Mouse (Mus musculus) heart, adult 11 months (tissue): Measurements from ENCODE around the gene Olfr1046.
"Not testable (repeated sequence)": the region's sequence is repeated elsewhere in the genome, so short reads cannot be mapped to it uniquely, and the experiment has no call there.

Experiments
- DNase-seq: peaks from one replicate; pipeline ENCODE4 v3.0.0; 2022

Gene Olfr1046

DNA sequence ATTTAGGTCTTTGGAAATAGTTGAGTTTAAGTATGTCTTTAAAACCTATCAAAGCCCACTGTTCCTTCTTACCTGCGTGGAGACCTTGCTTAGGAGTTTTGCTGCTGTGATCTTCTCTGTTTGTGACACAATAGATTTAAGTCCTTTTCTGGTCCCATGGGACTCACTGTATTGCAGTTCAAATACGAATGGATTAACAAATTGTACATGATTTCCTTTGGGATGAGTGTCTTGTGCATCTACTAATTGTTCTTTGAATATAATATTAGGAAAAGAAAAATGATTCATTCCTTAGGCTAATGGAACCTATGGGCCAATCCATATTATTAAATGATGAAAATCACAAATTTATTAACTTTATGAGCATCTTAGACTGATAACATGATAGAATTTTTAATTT, at the start of gene Olfr1046:
Olfr1046 (minus strand) TSS at position 101 of the 400 bp plus-strand sequence.
- no peak for DNase-seq

DNA sequence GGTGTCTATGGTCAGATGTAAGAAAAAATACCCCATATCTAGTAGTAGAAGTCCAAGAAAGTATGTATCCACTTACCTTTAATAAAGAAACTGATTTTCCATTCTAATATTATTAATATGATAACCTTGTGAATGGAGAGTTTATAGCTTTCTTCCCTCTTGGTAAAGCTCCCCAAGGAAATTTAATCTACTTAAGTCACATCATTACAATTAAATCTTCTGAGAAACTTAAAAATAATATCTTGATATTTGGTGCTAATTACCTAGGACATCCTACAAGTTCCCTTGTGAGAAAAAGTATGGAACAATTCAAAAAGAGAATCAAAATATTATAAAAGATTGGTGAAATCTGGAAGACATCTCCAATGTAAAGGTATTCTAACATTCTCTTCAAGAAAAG, 39.1 kb upstream of the Olfr1046 start, which contains the start of gene Olfr1049:
Olfr1049 (minus strand) TSS at position 101 of the 400 bp plus-strand sequence.
- DNase-seq, result not testable (repeated sequence)

DNA sequence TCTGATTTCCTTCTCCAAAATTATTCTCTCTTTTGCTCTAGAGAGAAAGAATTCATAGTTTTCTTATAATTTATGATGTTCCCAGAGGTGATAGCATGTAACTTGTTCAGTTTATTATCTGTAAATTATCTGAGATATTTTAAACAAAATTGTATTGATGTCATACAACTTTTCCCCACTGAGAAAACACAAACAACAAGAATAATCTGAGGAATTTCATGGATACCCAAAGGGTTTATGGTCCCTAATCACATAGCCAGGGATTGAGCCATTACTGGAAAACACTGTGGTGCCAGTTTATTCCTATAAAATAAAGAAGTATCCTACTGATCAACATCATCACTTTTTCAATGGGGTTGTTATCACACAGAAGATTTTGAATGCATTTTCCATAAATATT, 21.1 kb upstream of the Olfr1046 start, which contains the start of gene Olfr1048:
Olfr1048 (minus strand) TSS at position 101 of the 400 bp plus-strand sequence.
- DNase-seq, result no peak

DNA sequence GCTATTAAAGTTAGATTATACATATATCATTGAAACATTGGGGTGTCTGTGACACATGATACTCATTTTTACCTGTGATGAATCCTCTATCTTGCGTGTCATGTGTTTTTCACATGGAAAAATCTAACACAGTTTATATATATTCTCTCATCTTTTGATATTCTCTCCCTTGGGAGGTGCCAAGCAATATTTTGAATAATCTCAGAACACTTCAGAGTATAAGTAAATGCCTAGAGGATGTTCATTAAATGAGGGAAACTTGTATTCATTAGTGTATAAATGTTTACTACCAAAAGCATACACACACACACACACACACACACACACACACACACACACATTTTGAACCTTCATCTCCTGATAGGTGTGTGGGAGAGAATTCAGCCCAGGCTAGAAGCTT, 12.2 kb upstream of the Olfr1046 start, which contains the start of gene Olfr1047:
Olfr1047 (minus strand) TSS at position 101 of the 400 bp plus-strand sequence.
- no peak for DNase-seq

DNA sequence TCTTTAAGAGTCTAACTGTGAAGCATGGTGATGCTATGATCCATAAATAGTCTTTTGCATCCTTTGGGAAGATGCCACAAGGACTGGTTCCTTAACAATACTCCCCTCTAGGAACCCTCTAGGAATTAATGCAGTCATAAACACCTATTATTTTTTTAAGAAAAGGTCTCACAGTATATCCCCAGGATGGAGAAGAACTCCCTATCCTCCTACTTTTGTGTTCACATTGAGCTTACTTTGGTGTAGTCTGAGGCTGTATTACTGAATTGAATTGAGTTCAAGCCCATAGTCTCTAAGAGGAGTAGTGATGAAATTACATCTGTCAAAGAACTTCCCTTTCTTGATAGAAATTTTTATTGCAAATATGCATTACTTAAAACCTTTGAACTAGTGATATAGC, 16.2 kb downstream of the Olfr1046 start, which contains the start of gene Olfr1045:
Olfr1045 (minus strand) TSS at position 101 of the 400 bp plus-strand sequence.
- no peak for DNase-seq

DNA sequence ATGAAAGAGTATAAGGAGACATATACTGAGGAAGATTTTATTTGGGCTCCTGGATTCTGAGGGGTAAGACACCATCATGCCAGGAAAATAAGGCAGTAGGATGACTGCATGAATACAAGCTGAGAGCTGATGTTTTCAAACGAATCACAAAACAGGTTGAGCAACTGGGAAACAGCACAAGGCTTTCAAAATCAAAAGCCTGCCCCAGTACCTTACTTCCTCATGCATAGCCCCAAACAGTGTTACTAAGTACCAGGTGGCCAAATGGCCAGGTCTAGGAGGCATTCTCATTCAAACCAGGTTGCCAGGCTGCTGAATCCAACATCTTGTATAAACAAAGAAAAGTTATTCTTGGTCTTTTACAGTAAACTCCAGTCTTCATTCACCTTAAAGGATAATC, 23.3 kb downstream of the Olfr1046 start:
- DNase-seq, result no peak

DNA sequence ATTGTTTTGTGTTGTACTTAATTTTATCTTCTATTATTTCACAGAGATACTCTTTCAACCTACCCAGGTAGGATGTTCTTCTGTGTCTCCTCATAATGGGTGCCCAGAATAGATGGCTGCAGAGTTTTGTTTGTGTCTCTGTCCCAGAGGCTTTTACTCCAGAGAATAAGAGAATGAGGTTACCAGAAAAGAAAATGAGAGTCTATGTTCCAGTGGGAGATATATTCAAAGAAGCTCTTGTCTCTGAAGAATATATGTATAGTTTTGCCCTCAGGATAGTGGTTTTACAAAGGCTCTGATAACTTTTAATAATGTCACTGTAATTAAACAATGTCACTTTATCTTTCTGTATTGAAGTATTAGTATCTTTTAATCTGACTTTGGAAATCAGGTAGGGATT, 33.5 kb downstream of the Olfr1046 start, which contains the start of gene Olfr52:
Olfr52 (minus strand) TSS at position 101 of the 400 bp plus-strand sequence.
- DNase-seq, result no peak

DNA sequence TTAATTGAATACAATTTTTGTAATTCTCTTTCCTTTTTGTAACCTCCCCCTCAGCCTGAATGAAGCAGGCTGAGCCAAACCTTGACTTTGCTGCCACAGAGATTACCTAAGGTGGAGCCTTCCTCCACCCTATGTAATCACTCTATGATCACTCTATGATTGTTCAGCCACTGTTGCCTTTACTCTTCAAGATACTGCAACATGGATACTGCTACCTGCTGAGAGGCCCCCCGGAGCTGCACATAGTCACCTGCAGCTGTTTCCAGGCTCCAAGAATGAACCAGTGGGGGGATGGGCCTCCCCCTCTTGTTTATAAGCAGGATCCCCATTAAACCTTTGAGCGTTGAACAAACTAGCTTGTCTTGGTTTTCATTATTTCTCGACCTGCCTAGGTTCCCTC, 39.2 kb downstream of the Olfr1046 start:
- DNase-seq, result no peak

DNA sequence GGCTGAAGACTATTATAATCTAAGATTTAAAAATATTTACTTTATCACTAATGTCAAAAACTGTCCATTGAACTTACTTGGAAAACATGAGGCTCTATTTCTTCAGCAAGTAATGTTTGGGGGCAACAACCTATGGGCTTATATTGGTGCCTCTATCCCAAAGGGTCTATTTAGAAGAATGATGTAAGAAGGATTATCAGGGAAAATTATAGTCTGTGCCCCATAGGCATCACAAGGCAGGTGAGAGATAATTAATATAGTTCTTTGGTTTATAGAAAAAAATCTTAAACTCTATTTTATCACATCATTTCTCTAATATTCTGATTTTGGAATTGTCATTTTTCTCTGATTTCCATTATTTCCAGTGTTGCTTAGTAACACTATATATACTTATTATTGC, 41.4 kb downstream of the Olfr1046 start, which contains the start of gene Olfr1044:
Olfr1044 (minus strand) TSS at position 101 of the 400 bp plus-strand sequence.
- DNase-seq, result no peak

DNA sequence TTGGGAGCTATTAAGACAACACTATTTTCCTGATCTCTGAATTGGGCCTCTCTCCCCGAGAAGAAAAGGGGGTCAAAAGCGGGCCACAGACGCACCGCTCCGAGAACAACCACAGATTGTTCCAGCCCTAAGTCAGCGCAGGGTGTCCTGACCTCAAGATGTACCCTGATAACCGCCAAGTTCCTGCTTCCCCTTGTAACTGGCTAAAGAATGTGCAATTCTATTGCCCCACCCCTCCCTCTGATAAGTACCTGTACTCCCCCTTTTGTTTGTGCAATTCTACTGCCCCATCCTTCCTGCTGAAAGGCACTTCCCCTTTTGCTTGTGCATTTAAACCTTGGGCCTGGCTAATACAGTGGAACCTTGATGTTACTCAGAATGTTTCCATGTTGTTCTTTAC, 43.7 kb downstream of the Olfr1046 start:
- DNase-seq, result not testable (repeated sequence)

DNA sequence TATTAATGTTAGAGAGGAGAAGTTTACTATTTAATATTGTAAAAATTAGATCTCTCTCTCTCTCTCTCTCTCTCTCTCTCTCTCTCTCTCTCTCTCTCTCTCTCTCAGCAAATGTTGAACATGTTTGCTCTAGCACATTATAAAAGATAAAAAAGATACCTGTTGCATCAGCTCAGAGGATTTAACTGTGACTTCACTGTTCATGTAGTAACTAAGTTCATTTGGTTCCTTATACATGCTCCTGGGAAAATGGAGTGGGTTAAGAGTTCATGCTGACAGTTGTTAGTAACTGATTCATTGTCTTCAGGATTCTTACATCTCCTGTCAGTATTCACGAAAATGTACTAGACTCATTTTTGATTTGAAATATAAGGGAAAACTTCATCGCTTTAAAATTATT, 51.7 kb downstream of the Olfr1046 start, which contains the start of gene Olfr1043:
Olfr1043 (minus strand) TSS at position 101 of the 400 bp plus-strand sequence.
- no peak for DNase-seq
